Mouse (Mus musculus): ENCODE results near the gene Aym1.

Aym1 gene

GRCm38 (mm10) chr5:113351768-113352167, 5.3 kb upstream of the Aym1 start:
- in situ Hi-C loops (cut with MboI, MseI), result no loop called here

GRCm38 (mm10) chr5:113352636-113353035, 4.5 kb upstream of the Aym1 start:
- in situ Hi-C loops (cut with MboI, MseI), result no loop called here

GRCm38 (mm10) chr5:113354311-113354710, 2.8 kb upstream of the Aym1 start:
- in situ Hi-C loops (cut with MboI, MseI), result no loop called here

- in situ Hi-C loops (cut with MboI, MseI), result no loop called here
Measured at GRCm38 (mm10) chr5:113357656-113358055, 562 bp downstream of the Aym1 start.

GRCm38 (mm10) chr5:113358833-113359232, 1.7 kb downstream of the Aym1 start:
- in situ Hi-C loops (cut with MboI, MseI), result no loop called here

GRCm38 (mm10) chr5:113361283-113361682, 4.2 kb downstream of the Aym1 start:
- in situ Hi-C loops (cut with MboI, MseI), result no loop called here

GRCm38 (mm10) chr5:113362258-113362996, 5.3 kb downstream of the Aym1 start:
- in situ Hi-C loops (cut with MboI, MseI), result no loop called here

- in situ Hi-C loops (cut with MboI, MseI), result no loop called here
Measured at GRCm38 (mm10) chr5:113363177-113363576, 6.1 kb downstream of the Aym1 start.

GRCm38 (mm10) chr5:113365921-113366320, 8.8 kb downstream of the Aym1 start:
- in situ Hi-C loops (cut with MboI, MseI), result loop anchor here (5.0 kb wide), 1 partner anchor 361 kb away; no protein-coding TSS in a partner anchor

GRCm38 (mm10) chr5:113367726-113368125, 10.6 kb downstream of the Aym1 start:
- in situ Hi-C loops (cut with MboI, MseI), result loop anchor here (5.0 kb wide), 1 partner anchor 360 kb away; no protein-coding TSS in a partner anchor

GRCm38 (mm10) chr5:113369262-113369868, 12.3 kb downstream of the Aym1 start:
- in situ Hi-C loops (cut with MboI, MseI), result loop anchor here (5.0 kb wide), 1 partner anchor 358 kb away; no protein-coding TSS in a partner anchor

- in situ Hi-C loops (cut with MboI, MseI), result loop anchor here (5.0 kb wide), 1 partner anchor 1825 kb away; no protein-coding TSS in a partner anchor
Measured at GRCm38 (mm10) chr5:113372449-113372848, 15.4 kb downstream of the Aym1 start.

GRCm38 (mm10) chr5:113372995-113373950, 16.2 kb downstream of the Aym1 start:
- in situ Hi-C loops (cut with MboI, MseI), result loop anchor here (5.0 kb wide), 1 partner anchor 1826 kb away; no protein-coding TSS in a partner anchor

GRCm38 (mm10) chr5:113374290-113374689, 17.2 kb downstream of the Aym1 start:
- in situ Hi-C loops (cut with MboI, MseI), result loop anchor here (5.0 kb wide), 1 partner anchor 1827 kb away; no protein-coding TSS in a partner anchor

- in situ Hi-C loops (cut with MboI, MseI), result no loop called here
Measured at GRCm38 (mm10) chr5:113375783-113376182, 18.7 kb downstream of the Aym1 start.

- in situ Hi-C loops (cut with MboI, MseI), result no loop called here
Measured at GRCm38 (mm10) chr5:113376292-113376691, 19.2 kb downstream of the Aym1 start.

- in situ Hi-C loops (cut with MboI, MseI), result no loop called here
Measured at GRCm38 (mm10) chr5:113379416-113379815, 22.3 kb downstream of the Aym1 start.

GRCm38 (mm10) chr5:113380553-113380952, 23.5 kb downstream of the Aym1 start:
- in situ Hi-C loops (cut with MboI, MseI), result no loop called here

- in situ Hi-C loops (cut with MboI, MseI), result no loop called here
Measured at GRCm38 (mm10) chr5:113382580-113382979, 25.5 kb downstream of the Aym1 start.

GRCm38 (mm10) chr5:113393766-113394165, 36.7 kb downstream of the Aym1 start:
- in situ Hi-C loops (cut with MboI, MseI), result no loop called here

- in situ Hi-C loops (cut with MboI, MseI), result no loop called here
Measured at GRCm38 (mm10) chr5:113396286-113396934, 39.3 kb downstream of the Aym1 start.
